Mouse (Mus musculus): ENCODE data around the gene Lce1d. TPM values are rescaled to one million over a fixed set of nuclear protein-coding genes. Genes with fewer than 3 reads are reported as not detected.
A peak's percentile ranks its signal among the peaks of the same experiment; 100 is the strongest.
"Not testable (repeated sequence)": the region's sequence is repeated elsewhere in the genome, so short reads cannot be mapped to it uniquely, and the experiment has no call there.

The Lce1d gene
- 77.1 TPM in 1 of 2 replicates, not detected in the other for polyA plus RNA-seq (2012; rRNA removed)

DNA sequence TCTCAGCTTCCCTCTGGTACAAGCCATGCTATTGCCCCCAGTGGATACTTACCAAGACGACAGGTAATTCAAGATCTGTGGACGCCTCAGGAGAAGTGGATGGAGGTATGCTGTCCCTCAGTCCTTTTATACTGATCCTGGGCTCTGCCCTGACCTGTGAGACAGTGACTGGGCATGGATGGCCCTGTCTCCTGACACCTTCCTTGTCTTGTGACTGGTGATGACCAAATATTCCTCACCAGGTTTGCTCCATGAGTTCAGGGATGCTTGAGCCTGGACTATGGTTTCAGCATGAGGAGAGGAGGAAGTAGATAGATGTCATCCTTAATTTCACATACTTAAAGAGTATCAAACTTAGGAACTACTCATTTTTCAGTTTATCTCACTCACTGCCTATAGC lies at the start of gene Lce1d:
Gene Lce1d, minus strand, starts transcription at position 101 of the 400 bp plus-strand sequence.
- Histone ChIP-seq H3K4me3 (replicated peaks; ENCODE audit: extremely low read depth, low read depth, low read length) (no peak within 1 kb of the TSS), H3K4me1 (ENCODE audit: control insufficient read depth, insufficient read depth, low read length) (no peaks in the 10 kb centered on the region)
- TF ChIP-seq POLR2A (IDR thresholded peaks at IDR 0.05; ENCODE audit: borderline replicate concordance, extremely low read depth, low read depth, low read length) = no peak
- no peak for TF ChIP-seq CTCF (IDR thresholded peaks at IDR 0.05; ENCODE audit: insufficient read depth, low read length)
- no peak for DNase-seq
- WGBS = 49% methylated on average over 2 of the region's 2 CpGs

DNA sequence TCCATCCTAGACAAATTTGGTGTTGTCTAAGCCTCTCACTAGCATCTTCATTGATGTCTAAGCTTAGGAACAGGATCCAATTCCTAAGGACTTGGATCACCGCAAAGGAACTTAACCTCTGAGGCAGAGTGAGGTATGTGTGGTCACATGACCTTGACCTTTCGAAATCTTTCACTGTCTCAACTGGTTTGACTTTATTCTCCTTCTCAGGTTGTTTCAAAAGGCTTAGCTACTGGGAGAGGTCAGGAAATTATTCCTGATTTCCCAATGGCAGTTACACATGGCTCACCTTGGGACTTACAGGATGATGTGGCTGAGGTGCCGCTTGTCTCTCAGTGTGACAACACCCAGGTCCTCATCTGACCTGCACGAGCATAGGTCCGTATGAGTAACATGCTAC lies 35.6 kb upstream of the Lce1d start:
- Histone ChIP-seq H3K4me1 (ENCODE audit: control insufficient read depth, insufficient read depth, low read length) (no peaks in the 10 kb centered on the region), H3K4me3 (replicated peaks; ENCODE audit: extremely low read depth, low read depth, low read length) (no peak overlapping the region)
- no peak for TF ChIP-seq CTCF (IDR thresholded peaks at IDR 0.05; ENCODE audit: insufficient read depth, low read length)
- TF ChIP-seq POLR2A (IDR thresholded peaks at IDR 0.05; ENCODE audit: borderline replicate concordance, extremely low read depth, low read depth, low read length) = no peak
- 73% methylated on average over 5 of the region's 5 CpGs for WGBS
- DNase-seq = no peak

DNA sequence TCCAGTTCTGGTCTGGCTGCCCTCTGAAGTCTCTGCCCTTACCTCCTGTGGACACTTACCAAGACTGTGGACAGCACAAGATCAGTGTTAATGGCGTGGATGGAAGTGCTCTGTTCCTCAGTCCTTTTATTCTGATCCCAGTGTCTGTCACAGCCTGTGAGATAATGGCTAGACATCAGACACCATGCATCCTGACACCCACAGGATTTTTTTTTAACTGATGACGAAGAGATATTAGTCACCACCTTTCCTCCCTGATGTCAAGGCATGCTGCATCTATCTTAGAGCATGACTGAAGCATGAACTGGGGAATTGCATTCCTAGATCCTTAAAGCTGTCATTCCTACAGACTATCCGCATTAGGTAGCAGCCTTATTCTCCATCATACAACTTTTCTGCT lies 33.2 kb upstream of the Lce1d start, which contains the start of gene Lce1f:
Gene Lce1f, minus strand, starts transcription at position 101 of the 400 bp plus-strand sequence.
- TF ChIP-seq CTCF (IDR thresholded peaks at IDR 0.05; ENCODE audit: insufficient read depth, low read length) = no peak
- TF ChIP-seq POLR2A (IDR thresholded peaks at IDR 0.05; ENCODE audit: borderline replicate concordance, extremely low read depth, low read depth, low read length) = no peak
- Histone ChIP-seq H3K4me3 (replicated peaks; ENCODE audit: extremely low read depth, low read depth, low read length) (no peak within 1 kb of the TSS), H3K4me1 (ENCODE audit: control insufficient read depth, insufficient read depth, low read length) (no peaks in the 10 kb centered on the region)
- no peak for DNase-seq
- 69% methylated on average over 3 of the region's 3 CpGs for WGBS

DNA sequence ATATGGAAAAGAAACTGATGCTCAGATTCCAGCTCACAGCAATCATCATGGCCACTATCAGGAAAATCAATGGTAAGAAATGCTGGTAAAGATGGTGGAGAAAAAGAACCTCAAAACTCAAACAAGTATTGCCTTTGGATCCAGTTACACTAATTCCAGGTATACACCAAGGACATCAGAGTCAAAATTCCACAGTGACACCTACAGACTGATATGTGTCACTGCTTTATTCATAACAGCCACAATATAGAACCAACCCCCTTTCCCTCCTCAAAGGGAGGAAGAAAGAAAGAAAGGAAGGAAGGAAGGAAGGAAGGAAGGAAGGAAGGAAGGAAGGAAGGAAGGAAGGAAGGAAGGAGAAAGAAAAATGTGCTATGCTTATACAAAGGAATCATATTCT lies 28.1 kb upstream of the Lce1d start:
- H3K4me1 ChIP-seq (ENCODE audit: control insufficient read depth, insufficient read depth, low read length) = no peaks in the 10 kb centered on the region
- no peak overlapping the region for H3K4me3 ChIP-seq (replicated peaks; ENCODE audit: extremely low read depth, low read depth, low read length)
- no peak for DNase-seq
- TF ChIP-seq POLR2A (IDR thresholded peaks at IDR 0.05; ENCODE audit: borderline replicate concordance, extremely low read depth, low read depth, low read length) (no peak), CTCF (IDR thresholded peaks at IDR 0.05; ENCODE audit: insufficient read depth, low read length) (no peak)

DNA sequence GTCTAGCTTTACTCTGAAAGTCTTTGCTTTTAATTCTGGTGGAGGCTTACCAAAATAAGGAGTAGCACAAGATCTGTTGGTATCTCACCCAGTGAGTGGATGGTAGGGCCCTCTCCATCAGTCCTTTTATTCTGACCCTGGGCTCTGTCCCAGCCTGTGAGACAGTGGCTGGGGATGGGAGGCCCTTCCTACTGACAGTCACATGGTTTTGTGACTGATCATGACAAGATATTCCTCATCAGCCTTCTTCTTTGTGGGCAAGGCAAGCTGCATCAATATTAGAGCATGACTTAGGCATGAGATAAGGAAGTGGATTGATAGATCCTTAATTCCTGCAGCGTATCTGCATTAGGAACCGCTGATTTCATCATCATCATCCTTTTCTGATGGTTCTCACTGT lies 22.0 kb upstream of the Lce1d start, which contains the start of gene Lce1e:
Gene Lce1e, minus strand, starts transcription at position 101 of the 400 bp plus-strand sequence.
- no peak for DNase-seq
- TF ChIP-seq CTCF (IDR thresholded peaks at IDR 0.05; ENCODE audit: insufficient read depth, low read length) (no peak), POLR2A (IDR thresholded peaks at IDR 0.05; ENCODE audit: borderline replicate concordance, extremely low read depth, low read depth, low read length) (no peak)
- H3K4me3 ChIP-seq (replicated peaks; ENCODE audit: extremely low read depth, low read depth, low read length) = no peak within 1 kb of the TSS
- no peaks in the 10 kb centered on the region for H3K4me1 ChIP-seq (ENCODE audit: control insufficient read depth, insufficient read depth, low read length)
- WGBS = 66% methylated on average over 2 of the region's 2 CpGs

DNA sequence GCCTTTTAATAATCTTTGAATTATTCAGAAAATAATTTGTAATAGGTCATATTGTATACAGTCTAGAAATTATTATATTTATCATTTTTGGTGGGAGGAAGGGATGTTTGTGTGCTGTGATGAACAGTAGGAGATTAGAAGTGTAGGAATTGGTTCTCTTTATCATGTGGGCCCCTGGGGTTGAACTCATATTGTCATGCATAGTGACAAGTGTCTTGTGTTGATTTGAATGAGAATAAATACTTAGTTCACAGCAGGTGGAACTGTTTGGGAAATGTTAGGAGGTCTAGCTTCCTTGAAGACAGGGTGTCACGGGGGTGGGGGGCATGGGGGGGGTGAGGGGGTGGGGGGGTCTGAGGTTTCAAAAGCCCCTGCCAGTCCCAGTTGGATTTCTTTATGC lies 7.6 kb upstream of the Lce1d start:
- TF ChIP-seq POLR2A (IDR thresholded peaks at IDR 0.05; ENCODE audit: borderline replicate concordance, extremely low read depth, low read depth, low read length) = no peak
- no peak for TF ChIP-seq CTCF (IDR thresholded peaks at IDR 0.05; ENCODE audit: insufficient read depth, low read length)
- Histone ChIP-seq H3K4me1 (ENCODE audit: control insufficient read depth, insufficient read depth, low read length) (no peaks in the 10 kb centered on the region), H3K4me3 (replicated peaks; ENCODE audit: extremely low read depth, low read depth, low read length) (no peak overlapping the region)
- no peak for DNase-seq
- 25% methylated on average over 1 of the region's 1 CpGs for WGBS

DNA sequence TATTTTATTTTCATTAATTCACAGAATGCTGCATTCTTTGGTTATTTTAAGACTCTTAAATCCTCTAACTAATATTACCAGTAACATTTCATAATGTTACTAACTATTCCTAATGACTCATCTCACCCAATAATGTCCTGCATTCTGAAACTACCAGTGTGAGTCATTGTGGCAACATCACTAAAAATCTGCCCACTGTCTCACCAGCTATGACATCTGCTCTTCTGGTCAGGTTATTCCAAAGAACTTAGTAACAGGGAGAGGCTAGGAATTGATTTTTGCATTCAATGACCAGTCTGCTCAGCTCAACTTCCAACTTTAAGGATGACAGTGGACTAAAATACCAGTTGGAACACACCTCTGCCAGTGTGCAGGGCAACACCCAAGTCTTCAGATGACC lies 4.7 kb upstream of the Lce1d start:
- no peaks in the 10 kb centered on the region for H3K4me1 ChIP-seq (ENCODE audit: control insufficient read depth, insufficient read depth, low read length)
- no peak for DNase-seq
- TF ChIP-seq POLR2A (IDR thresholded peaks at IDR 0.05; ENCODE audit: borderline replicate concordance, extremely low read depth, low read depth, low read length) (no peak), CTCF (IDR thresholded peaks at IDR 0.05; ENCODE audit: insufficient read depth, low read length) (no peak)
- no peak overlapping the region for H3K4me3 ChIP-seq (replicated peaks; ENCODE audit: extremely low read depth, low read depth, low read length)

DNA sequence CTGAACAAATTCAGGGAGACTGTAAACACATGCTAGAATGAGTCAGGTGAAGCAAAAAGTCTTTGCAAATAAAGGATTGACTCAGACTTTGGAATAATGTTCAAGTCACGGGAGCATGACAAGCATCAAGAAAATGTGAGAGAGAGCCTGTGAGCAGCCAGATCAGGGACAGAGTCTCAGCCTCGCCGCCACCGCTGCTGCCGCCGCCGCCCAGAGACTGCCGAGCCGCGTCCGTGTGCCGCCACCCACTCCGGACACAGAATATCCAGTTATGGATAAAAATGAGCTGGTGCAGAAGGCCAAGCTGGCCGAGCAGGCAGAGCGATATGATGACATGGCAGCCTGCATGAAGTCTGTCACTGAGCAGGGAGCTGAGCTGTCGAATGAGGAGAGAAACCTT lies 2.1 kb upstream of the Lce1d start:
- WGBS = 57% methylated on average over 16 of the region's 16 CpGs
- DNase-seq = peak; percentile 6
- H3K4me3 ChIP-seq (replicated peaks; ENCODE audit: extremely low read depth, low read depth, low read length); H3K4me1 ChIP-seq (ENCODE audit: control insufficient read depth, insufficient read depth, low read length): not testable (repeated sequence)

DNA sequence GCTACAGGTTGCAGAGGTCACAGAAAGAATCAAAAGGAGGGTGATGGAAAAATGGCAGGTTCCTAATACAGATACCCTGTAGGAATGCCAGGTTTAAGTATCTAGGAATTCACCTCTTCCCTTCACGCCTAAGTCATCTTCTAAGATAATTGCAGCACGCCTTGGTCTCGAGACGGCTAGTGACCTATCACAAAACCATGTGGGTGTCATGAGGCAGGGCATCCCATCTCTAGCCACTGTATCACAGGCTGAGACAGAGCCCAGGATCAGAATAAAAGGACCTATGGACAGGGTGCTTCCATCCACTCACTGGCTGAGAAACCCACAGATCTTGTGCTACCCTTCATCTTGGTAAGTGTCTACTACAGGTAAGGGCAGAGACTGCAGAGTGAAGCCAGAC lies 8.1 kb downstream of the Lce1d start, which contains the start of gene Lce1c:
Gene Lce1c, plus strand, starts transcription at position 301 of the 400 bp plus-strand sequence.
- 83% methylated on average over 4 of the region's 4 CpGs for WGBS
- no peaks in the 10 kb centered on the region for H3K4me1 ChIP-seq (ENCODE audit: control insufficient read depth, insufficient read depth, low read length)
- no peak within 1 kb of the TSS for H3K4me3 ChIP-seq (replicated peaks; ENCODE audit: extremely low read depth, low read depth, low read length)
- no peak for TF ChIP-seq POLR2A (IDR thresholded peaks at IDR 0.05; ENCODE audit: borderline replicate concordance, extremely low read depth, low read depth, low read length)
- no peak for TF ChIP-seq CTCF (IDR thresholded peaks at IDR 0.05; ENCODE audit: insufficient read depth, low read length)
- no peak for DNase-seq

DNA sequence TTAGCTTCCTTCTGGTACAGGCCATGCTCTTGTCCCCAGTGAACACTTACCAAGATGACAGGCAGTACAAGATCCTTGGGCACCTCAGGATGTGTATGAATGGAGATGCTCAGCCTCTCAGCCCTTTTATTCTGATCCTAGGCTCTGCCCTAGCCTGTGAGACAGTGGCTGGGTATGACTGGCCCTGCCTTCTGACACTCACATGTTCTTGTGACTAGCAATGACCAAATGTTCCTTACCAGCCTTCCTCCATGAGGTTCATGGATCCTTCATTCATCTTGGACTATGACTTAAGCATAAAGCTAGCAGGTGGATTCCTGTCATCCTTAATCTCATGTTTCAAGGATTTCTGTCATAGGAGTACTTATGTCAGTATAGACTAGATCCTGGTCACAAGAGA lies 16.8 kb downstream of the Lce1d start, which contains the start of gene Lce1a2:
Gene Lce1a2, minus strand, starts transcription at position 101 of the 400 bp plus-strand sequence.
- DNase-seq = no peak
- TF ChIP-seq CTCF (IDR thresholded peaks at IDR 0.05; ENCODE audit: insufficient read depth, low read length) (no peak), POLR2A (IDR thresholded peaks at IDR 0.05; ENCODE audit: borderline replicate concordance, extremely low read depth, low read depth, low read length) (no peak)
- no peak within 1 kb of the TSS for H3K4me3 ChIP-seq (replicated peaks; ENCODE audit: extremely low read depth, low read depth, low read length)
- no peaks in the 10 kb centered on the region for H3K4me1 ChIP-seq (ENCODE audit: control insufficient read depth, insufficient read depth, low read length)

All from lung, adult 2 months (tissue).